Mouse (Mus musculus): Measurements from ENCODE around the gene Rrp36. TPM values are rescaled to one million over a fixed set of nuclear protein-coding genes. Genes with fewer than 3 reads are reported as not detected.

The Rrp36 gene
- polyA plus RNA-seq, 1 experiment from 2014 or later = 54.2 TPM

- H3K4me3 ChIP-seq = peak overlapping the region; percentile 67
- no peak overlapping the region for H3K27ac ChIP-seq
- H3K36me3 ChIP-seq = peaks cover 43% of the 10 kb centered on the region
- 78% methylated on average over 20 of the region's 20 CpGs for WGBS
- no peaks in the 10 kb centered on the region for H3K27me3 ChIP-seq
- no peaks in the 10 kb centered on the region for H3K9me3 ChIP-seq (replicated peaks)
- peaks cover 34% of the 10 kb centered on the region for H3K4me1 ChIP-seq
- peak overlapping the region; percentile 65 for H3K4me2 ChIP-seq (replicated peaks)
- peak overlapping the region; percentile 91 for H3K9ac ChIP-seq
- ATAC-seq (ENCODE audit: low FRiP score) = no peak
These were observed 22.2 kb downstream of the Rrp36 start for GRCm38 (mm10) chr17:46651755-46652547.

- WGBS = 80% methylated on average over 17 of the region's 17 CpGs
- Histone ChIP-seq H3K36me3 (peaks cover 37% of the 10 kb centered on the region), H3K4me3 (peak overlapping the region; percentile 67), H3K27me3 (no peaks in the 10 kb centered on the region), H3K9me3 (replicated peaks) (no peaks in the 10 kb centered on the region), H3K9ac (peak overlapping the region; percentile 91), H3K4me1 (peaks cover 40% of the 10 kb centered on the region), H3K27ac (peak overlapping the region; percentile 94; the same call in 1 of the 2 replicates), H3K4me2 (replicated peaks) (peak overlapping the region; percentile 65)
- no peak for ATAC-seq (ENCODE audit: low FRiP score)
These were observed 22.9 kb downstream of the Rrp36 start for GRCm38 (mm10) chr17:46651292-46651691.

GRCm38 (mm10) chr17:46650232-46651031 lies 23.7 kb downstream of the Rrp36 start, which contains the start of gene Cul7:
Cul7 (plus strand) TSS chr17:46650337.
- Histone ChIP-seq H3K36me3 (peaks cover 29% of the 10 kb centered on the region), H3K4me2 (replicated peaks) (peak within 1 kb of the TSS; percentile 65), H3K4me1 (peaks cover 40% of the 10 kb centered on the region)

GRCm38 (mm10) chr17:46649811-46650210 lies 24.3 kb downstream of the Rrp36 start:
- WGBS = 37% methylated on average over 15 of the region's 15 CpGs
- no peaks in the 10 kb centered on the region for H3K9me3 ChIP-seq (replicated peaks)
- peak overlapping the region; percentile 91 for H3K9ac ChIP-seq
- peak overlapping the region; percentile 94 for H3K27ac ChIP-seq
- H3K4me1 ChIP-seq = peaks cover 44% of the 10 kb centered on the region
- H3K4me3 ChIP-seq = peak overlapping the region; percentile 67
- H3K36me3 ChIP-seq = peaks cover 25% of the 10 kb centered on the region
- H3K27me3 ChIP-seq = no peaks in the 10 kb centered on the region
- peak overlapping the region; percentile 65 for H3K4me2 ChIP-seq (replicated peaks)
- no peak for ATAC-seq (ENCODE audit: low FRiP score)

More at GRCm38 (mm10) chr17:46650232-46651031, 23.7 kb downstream of the Rrp36 start, which contains the start of gene Cul7:
- Histone ChIP-seq H3K27ac (peak within 1 kb of the TSS; percentile 94), H3K27me3 (no peaks in the 10 kb centered on the region), H3K9ac (peak within 1 kb of the TSS; percentile 91), H3K9me3 (replicated peaks) (no peaks in the 10 kb centered on the region), H3K4me3 (peak within 1 kb of the TSS; percentile 67)
- ATAC-seq (ENCODE audit: low FRiP score) = peak; percentile 95
- WGBS = under 1% methylated on average over 53 of the region's 58 CpGs

- 92% methylated on average over 9 of the region's 9 CpGs for WGBS
- Histone ChIP-seq H3K36me3 (peaks cover 11% of the 10 kb centered on the region), H3K4me1 (peaks cover 47% of the 10 kb centered on the region), H3K27me3 (no peaks in the 10 kb centered on the region), H3K4me2 (replicated peaks) (no peak overlapping the region), H3K9ac (no peak overlapping the region), H3K9me3 (replicated peaks) (no peaks in the 10 kb centered on the region), H3K27ac (no peak overlapping the region), H3K4me3 (no peak overlapping the region)
- no peak for ATAC-seq (ENCODE audit: low FRiP score)
These were observed 25.7 kb downstream of the Rrp36 start for GRCm38 (mm10) chr17:46648436-46648835.

GRCm38 (mm10) chr17:46647279-46647678 lies 26.9 kb downstream of the Rrp36 start:
- peaks cover 43% of the 10 kb centered on the region for H3K4me1 ChIP-seq

GRCm38 (mm10) chr17:46646322-46646662 lies 27.9 kb downstream of the Rrp36 start:
- peaks cover 23% of the 10 kb centered on the region for H3K36me3 ChIP-seq
- peak overlapping the region; percentile 93 for H3K4me2 ChIP-seq (replicated peaks)
- H3K9ac ChIP-seq = peak overlapping the region; percentile 83
- H3K27me3 ChIP-seq = no peaks in the 10 kb centered on the region
- H3K9me3 ChIP-seq (replicated peaks) = no peaks in the 10 kb centered on the region
- H3K4me3 ChIP-seq = peak overlapping the region; percentile 77
- peak overlapping the region; percentile 82 for H3K27ac ChIP-seq
- under 1% methylated on average over 19 of the region's 19 CpGs for WGBS
- ATAC-seq (ENCODE audit: low FRiP score) = no peak
- peaks cover 34% of the 10 kb centered on the region for H3K4me1 ChIP-seq

More at GRCm38 (mm10) chr17:46647279-46647678, 26.9 kb downstream of the Rrp36 start:
- ATAC-seq (ENCODE audit: low FRiP score) = no peak
- WGBS = 90% methylated on average over 7 of the region's 7 CpGs
- Histone ChIP-seq H3K27me3 (no peaks in the 10 kb centered on the region), H3K9me3 (replicated peaks) (no peaks in the 10 kb centered on the region), H3K4me3 (no peak overlapping the region), H3K36me3 (peaks cover 14% of the 10 kb centered on the region), H3K27ac (no peak overlapping the region), H3K9ac (no peak overlapping the region), H3K4me2 (replicated peaks) (peak overlapping the region; percentile 93; the same call in 1 of the 2 replicates)

GRCm38 (mm10) chr17:46645561-46646321 lies 28.4 kb downstream of the Rrp36 start, which contains the start of the genes Klc4 and Mrpl2:
Klc4 (minus strand) TSS chr17:46646022.
Mrpl2 (plus strand) TSS chr17:46646229.
- peaks cover 28% of the 10 kb centered on the region for H3K4me1 ChIP-seq
- H3K36me3 ChIP-seq = peaks cover 25% of the 10 kb centered on the region
- peak within 1 kb of the TSS; percentile 77 for H3K4me3 ChIP-seq
- H3K4me2 ChIP-seq (replicated peaks) = peak within 1 kb of the TSS; percentile 93
- ATAC-seq (ENCODE audit: low FRiP score) = peak; percentile 71
- H3K9ac ChIP-seq = peak within 1 kb of the TSS; percentile 83
- no peaks in the 10 kb centered on the region for H3K27me3 ChIP-seq
- no peaks in the 10 kb centered on the region for H3K9me3 ChIP-seq (replicated peaks)
- under 1% methylated on average over 53 of the region's 53 CpGs for WGBS
- peak within 1 kb of the TSS; percentile 82 for H3K27ac ChIP-seq

GRCm38 (mm10) chr17:46644916-46645475 lies 29.2 kb downstream of the Rrp36 start:
- H3K9ac ChIP-seq = peak overlapping the region; percentile 72
- H3K4me1 ChIP-seq = peaks cover 28% of the 10 kb centered on the region
- no peak for ATAC-seq (ENCODE audit: low FRiP score)
- H3K36me3 ChIP-seq = peaks cover 33% of the 10 kb centered on the region
- WGBS = 15% methylated on average over 11 of the region's 11 CpGs
- no peaks in the 10 kb centered on the region for H3K27me3 ChIP-seq
- no peaks in the 10 kb centered on the region for H3K9me3 ChIP-seq (replicated peaks)
- no peak overlapping the region for H3K27ac ChIP-seq
- H3K4me2 ChIP-seq (replicated peaks) = peak overlapping the region; percentile 93
- peak overlapping the region; percentile 77 for H3K4me3 ChIP-seq

GRCm38 (mm10) chr17:46644152-46644805 lies 29.9 kb downstream of the Rrp36 start:
- H3K9ac ChIP-seq = peak overlapping the region; percentile 72

GRCm38 (mm10) chr17:46642060-46642459 lies 32.1 kb downstream of the Rrp36 start:
- peaks cover 42% of the 10 kb centered on the region for H3K36me3 ChIP-seq

More at GRCm38 (mm10) chr17:46644152-46644805, 29.9 kb downstream of the Rrp36 start:
- Histone ChIP-seq H3K4me2 (replicated peaks) (peak overlapping the region; percentile 93), H3K27me3 (no peaks in the 10 kb centered on the region), H3K27ac (no peak overlapping the region), H3K36me3 (peaks cover 40% of the 10 kb centered on the region), H3K9me3 (replicated peaks) (no peaks in the 10 kb centered on the region), H3K4me3 (peak overlapping the region; percentile 77), H3K4me1 (peaks cover 21% of the 10 kb centered on the region)
- no peak for ATAC-seq (ENCODE audit: low FRiP score)
- WGBS = 91% methylated on average over 12 of the region's 12 CpGs

More at GRCm38 (mm10) chr17:46642060-46642459, 32.1 kb downstream of the Rrp36 start:
- no peak for ATAC-seq (ENCODE audit: low FRiP score)
- H3K9ac ChIP-seq = no peak overlapping the region
- H3K27ac ChIP-seq = no peak overlapping the region
- H3K4me1 ChIP-seq = peaks cover 18% of the 10 kb centered on the region
- H3K4me3 ChIP-seq = no peak overlapping the region
- 92% methylated on average over 17 of the region's 17 CpGs for WGBS
- H3K27me3 ChIP-seq = no peaks in the 10 kb centered on the region
- no peak overlapping the region for H3K4me2 ChIP-seq (replicated peaks)
- no peaks in the 10 kb centered on the region for H3K9me3 ChIP-seq (replicated peaks)
